Mouse (Mus musculus) embryonic facial prominence, embryonic 11.5 days (tissue): ENCODE results near the gene Foxl2. TPM values are rescaled to one million over a fixed set of nuclear protein-coding genes. Genes with fewer than 3 reads are reported as not detected.
A peak's percentile ranks its signal among the peaks of the same experiment; 100 is the strongest.

Source experiments
- ATAC-seq: fragments of 200-750 bp; cut with Nextera tagmentation; replicated peaks from 2 replicates; pipeline ENCODE4 v1.8.0; 2017; ENCODE audit warnings: low read depth; ENCODE audit not compliant: insufficient number of reproducible peaks, low FRiP score, low TSS enrichment
- DNase-seq: peaks from one replicate; pipeline ENCODE4 v3.0.0-alpha.2; 2015; ENCODE audit warnings: low spot score
- H3K27ac ChIP-seq: fragments of 300-500 bp; sonication (generic); replicated peaks from 2 replicates; pipeline ENCODE4 v1.5.1; 2014; ENCODE audit warnings: mild to moderate bottlenecking, low read depth, low read length, control low read depth
- H3K27me3 ChIP-seq: fragments of 300-500 bp; sonication (generic); 2 replicates; pipeline ENCODE4 v1.6.1; 2014; ENCODE audit warnings: mild to moderate bottlenecking, low read length, moderate library complexity, mixed read lengths; ENCODE audit not compliant: control insufficient read depth, insufficient read depth
- H3K36me3 ChIP-seq: fragments of 300-500 bp; sonication (generic); replicated peaks from 2 replicates; pipeline ENCODE4 v1.6.1; 2014; ENCODE audit warnings: low read depth, mild to moderate bottlenecking, low read length, moderate library complexity, mixed read lengths; ENCODE audit not compliant: control insufficient read depth, insufficient read depth
- H3K4me1 ChIP-seq: fragments of 300-500 bp; sonication (generic); 2 replicates; pipeline ENCODE4 v1.6.1; 2014; ENCODE audit warnings: low read length, mixed read lengths; ENCODE audit not compliant: control insufficient read depth, insufficient read depth
- H3K4me2 ChIP-seq: fragments of 300-500 bp; sonication (generic); 2 replicates; pipeline ENCODE4 v1.6.1; 2014; ENCODE audit warnings: low read depth, mild to moderate bottlenecking, control low read depth, low read length, moderate library complexity
- H3K4me3 ChIP-seq: fragments of 300-500 bp; sonication (generic); 2 replicates; pipeline ENCODE4 v1.5.1; 2014; ENCODE audit warnings: low read depth, low read length, control low read depth
- H3K9ac ChIP-seq: fragments of 300-500 bp; sonication (generic); replicated peaks from 2 replicates; pipeline ENCODE4 v1.6.1; 2014; ENCODE audit warnings: mild to moderate bottlenecking, control low read depth, low read length
- H3K9me3 ChIP-seq: fragments of 300-500 bp; sonication (generic); replicated peaks from 2 replicates; pipeline ENCODE4 v1.6.1; 2016; ENCODE audit warnings: mild to moderate bottlenecking, low read length, inconsistent platforms, mixed read lengths; ENCODE audit not compliant: control insufficient read depth
- WGBS: fragments of 180-500 bp; shearing (Covaris S2); extraction: QIAGEN DNeasy Blood & Tissue Kit; methylation state at CpG from one replicate; pipeline ENCODE4 v1.1.7; 2014; 5-methylcytosine and 5-hydroxymethylcytosine counted together
- polyA plus RNA-seq: library from polyadenylated mRNA; unstranded; fragments of >200 nt; fragmentation: Nextera tagmentation; extraction: Ambion mirVana; gene quantifications from 2 replicates; pipeline ENCODE4 v1.2.1, GENCODE M21; 2014

Gene Foxl2
- 4.4 and 4.9 TPM in 2 replicates for polyA plus RNA-seq

GRCm38 (mm10) chr9:98955103-98955715 lies at the start of gene Foxl2:
Gene Foxl2, plus strand, starts transcription at chr9:98955288.
- Histone ChIP-seq H3K4me1 (peaks cover 9% of the 10 kb centered on the region), H3K4me3 (peak within 1 kb of the TSS; percentile 49), H3K9me3 (no peaks in the 10 kb centered on the region), H3K27me3 (peaks cover 69% of the 10 kb centered on the region), H3K4me2 (peak within 1 kb of the TSS; percentile 91), H3K36me3 (no peaks in the 10 kb centered on the region), H3K9ac (peak within 1 kb of the TSS; percentile 68), H3K27ac (peak within 1 kb of the TSS; percentile 72)
- under 1% methylated on average over 58 of the region's 58 CpGs for WGBS
- peak; percentile 71 for DNase-seq
- peak; percentile 60 for ATAC-seq

GRCm38 (mm10) chr9:98920629-98921523 lies 34.2 kb upstream of the Foxl2 start:
- Histone ChIP-seq H3K27ac (no peak overlapping the region), H3K4me2 (no peak overlapping the region), H3K9ac (no peak overlapping the region), H3K4me1 (no peaks in the 10 kb centered on the region), H3K9me3 (no peaks in the 10 kb centered on the region), H3K4me3 (no peak overlapping the region), H3K27me3 (no peaks in the 10 kb centered on the region), H3K36me3 (no peaks in the 10 kb centered on the region)
- no peak for ATAC-seq
- DNase-seq: no peak
- 92% methylated on average over 5 of the region's 5 CpGs for WGBS

- ATAC-seq: peak; percentile 59; the same call in 1 of the 2 replicates
- Histone ChIP-seq H3K9ac (no peak overlapping the region), H3K27ac (no peak overlapping the region), H3K9me3 (no peaks in the 10 kb centered on the region), H3K36me3 (no peaks in the 10 kb centered on the region), H3K27me3 (no peaks in the 10 kb centered on the region), H3K4me2 (no peak overlapping the region), H3K4me1 (no peaks in the 10 kb centered on the region), H3K4me3 (no peak overlapping the region)
- 30% methylated on average over 6 of the region's 6 CpGs for WGBS
- DNase-seq: no peak
These were observed 32.0 kb upstream of the Foxl2 start for GRCm38 (mm10) chr9:98923119-98923518.

- Histone ChIP-seq H3K4me2 (no peak overlapping the region), H3K36me3 (no peaks in the 10 kb centered on the region), H3K27me3 (no peaks in the 10 kb centered on the region), H3K9me3 (no peaks in the 10 kb centered on the region), H3K4me3 (no peak overlapping the region), H3K9ac (no peak overlapping the region), H3K27ac (no peak overlapping the region), H3K4me1 (no peaks in the 10 kb centered on the region)
- WGBS: 59% methylated on average over 6 of the region's 6 CpGs
- ATAC-seq: no peak
- DNase-seq: no peak
These were observed 30.9 kb upstream of the Foxl2 start for GRCm38 (mm10) chr9:98924183-98924582.

GRCm38 (mm10) chr9:98929496-98929895 lies 25.6 kb upstream of the Foxl2 start:
- no peaks in the 10 kb centered on the region for H3K27me3 ChIP-seq
- H3K4me1 ChIP-seq: no peaks in the 10 kb centered on the region
- H3K9me3 ChIP-seq: peaks cover 4% of the 10 kb centered on the region
- no peak overlapping the region for H3K27ac ChIP-seq
- H3K4me3 ChIP-seq: no peak overlapping the region
- H3K4me2 ChIP-seq: no peak overlapping the region
- H3K36me3 ChIP-seq: no peaks in the 10 kb centered on the region
- DNase-seq (no peak), ATAC-seq (no peak)
- WGBS: 87% methylated on average over 2 of the region's 2 CpGs
- no peak overlapping the region for H3K9ac ChIP-seq

GRCm38 (mm10) chr9:98932931-98933330 lies 22.2 kb upstream of the Foxl2 start:
- DNase-seq (peak; percentile 48), ATAC-seq (no peak)
- Histone ChIP-seq H3K27ac (no peak overlapping the region), H3K4me1 (no peaks in the 10 kb centered on the region), H3K36me3 (no peaks in the 10 kb centered on the region), H3K4me3 (no peak overlapping the region), H3K9me3 (peaks cover 4% of the 10 kb centered on the region), H3K4me2 (no peak overlapping the region), H3K9ac (no peak overlapping the region), H3K27me3 (no peaks in the 10 kb centered on the region)
- WGBS: 17% methylated on average over 6 of the region's 6 CpGs

- no peaks in the 10 kb centered on the region for H3K9me3 ChIP-seq
- no peaks in the 10 kb centered on the region for H3K4me1 ChIP-seq
- H3K36me3 ChIP-seq: no peaks in the 10 kb centered on the region
- no peak overlapping the region for H3K4me3 ChIP-seq
- ATAC-seq (peak; percentile 53; the same call in 1 of the 2 replicates), DNase-seq (no peak)
- WGBS: 12% methylated on average over 16 of the region's 16 CpGs
- no peak overlapping the region for H3K27ac ChIP-seq
- no peaks in the 10 kb centered on the region for H3K27me3 ChIP-seq
- H3K9ac ChIP-seq: no peak overlapping the region
- no peak overlapping the region for H3K4me2 ChIP-seq
These were observed 19.7 kb upstream of the Foxl2 start for GRCm38 (mm10) chr9:98935190-98935909.
